Mouse (Mus musculus) testis, adult 2 months (tissue): ENCODE results near the gene Mgll.

Source experiments
- CTCF ChIP-seq: fragments of 200-500 bp; IDR thresholded peaks from 2 replicates; pipeline ENCODE4 v1.5.1; 2012; ENCODE audit warnings: low read depth, mild to moderate bottlenecking, inconsistent platforms, low read length, moderate library complexity; ENCODE audit not compliant: control insufficient read depth, insufficient read depth, insufficient replicate concordance
- POLR2A ChIP-seq: fragments of 200-500 bp; IDR thresholded peaks from 2 replicates; pipeline ENCODE4 v1.6.1; 2012; ENCODE audit warnings: low read depth, mild to moderate bottlenecking, inconsistent platforms, low read length, moderate library complexity; ENCODE audit not compliant: control insufficient read depth

GRCm38 (mm10) chr6:88830112-88830702 lies 106.0 kb downstream of the Mgll start:
- no peak for TF ChIP-seq CTCF
- TF ChIP-seq POLR2A: no peak
